Mouse (Mus musculus): ENCODE data around the gene Mapk1ip1.

The Mapk1ip1 gene

GRCm38 (mm10) chr7:138840594-138841021 is 5.5 kb downstream of the Mapk1ip1 start:
- DNase-seq (ENCODE audit: low read depth, low spot score) = no peak

- DNase-seq (ENCODE audit: low read depth, low spot score) = no peak
Observed at GRCm38 (mm10) chr7:138835028-138835427, 11.0 kb downstream of the Mapk1ip1 start.

GRCm38 (mm10) chr7:138827812-138828211 is 18.3 kb downstream of the Mapk1ip1 start:
- no peak for DNase-seq (ENCODE audit: low read depth, low spot score)

GRCm38 (mm10) chr7:138824995-138825756 is 20.9 kb downstream of the Mapk1ip1 start:
- DNase-seq (ENCODE audit: low read depth, low spot score) = no peak

GRCm38 (mm10) chr7:138824423-138824822 is 21.6 kb downstream of the Mapk1ip1 start:
- DNase-seq (ENCODE audit: low read depth, low spot score) = no peak

GRCm38 (mm10) chr7:138818314-138818713 is 27.8 kb downstream of the Mapk1ip1 start:
- no peak for DNase-seq (ENCODE audit: low read depth, low spot score)

- DNase-seq (ENCODE audit: low read depth, low spot score) = no peak
Observed at GRCm38 (mm10) chr7:138813213-138813875, 32.7 kb downstream of the Mapk1ip1 start.

GRCm38 (mm10) chr7:138807146-138807545 is 38.9 kb downstream of the Mapk1ip1 start:
- no peak for DNase-seq (ENCODE audit: low read depth, low spot score)

GRCm38 (mm10) chr7:138803386-138803785 is 42.7 kb downstream of the Mapk1ip1 start:
- DNase-seq (ENCODE audit: low read depth, low spot score) = no peak

GRCm38 (mm10) chr7:138788109-138788508 is 58.0 kb downstream of the Mapk1ip1 start:
- DNase-seq (ENCODE audit: low read depth, low spot score) = no peak
